Mouse (Mus musculus) cerebellum, postnatal 4 days (tissue): ENCODE results near the gene Sema3a.
"Not testable (repeated sequence)": the region's sequence is repeated elsewhere in the genome, so short reads cannot be mapped to it uniquely, and the experiment has no call there.

ENCODE experiments used
- DNase-seq, 2 experiments: peaks; one replicate each; pipeline ENCODE4 v3.0.0; 2022; ENCODE audit warnings: low spot score in 2 of 2, mixed read lengths in 1 of 2

The Sema3a gene

DNA sequence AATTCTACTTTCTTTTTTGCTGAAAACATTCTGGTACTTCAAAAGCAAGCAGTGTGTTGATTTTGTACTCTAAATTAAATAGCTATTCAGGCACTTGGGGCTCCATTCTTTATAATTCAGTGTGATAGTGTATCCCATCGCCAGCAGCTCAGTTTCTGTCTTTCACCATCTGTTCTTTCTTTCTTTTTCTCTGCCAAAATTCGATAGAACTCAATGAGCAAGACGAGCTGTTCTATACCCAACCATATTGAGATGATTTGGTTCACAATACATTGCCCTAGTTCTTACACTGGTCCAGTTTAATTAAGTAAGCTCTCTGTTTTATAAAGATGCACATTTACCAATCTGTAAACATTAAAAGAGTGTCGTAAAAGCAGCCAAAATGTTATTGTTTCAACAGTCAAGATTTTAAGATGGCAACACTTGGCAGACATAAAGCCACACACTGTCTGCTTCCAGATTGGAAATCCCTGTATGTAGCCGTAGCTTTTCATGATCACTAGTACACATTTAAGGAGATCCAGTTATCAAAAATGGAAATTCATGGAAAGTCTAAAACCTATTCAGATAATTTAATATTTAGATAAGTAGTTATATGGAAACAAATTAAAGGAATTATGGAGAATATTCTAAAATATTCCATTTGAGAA lies 296.2 kb downstream of the Sema3a start:
- no peak for DNase-seq

GRCm38 (mm10) chr5:13428702-13429101 lies 303.5 kb downstream of the Sema3a start:
- DNase-seq = no peak

DNA sequence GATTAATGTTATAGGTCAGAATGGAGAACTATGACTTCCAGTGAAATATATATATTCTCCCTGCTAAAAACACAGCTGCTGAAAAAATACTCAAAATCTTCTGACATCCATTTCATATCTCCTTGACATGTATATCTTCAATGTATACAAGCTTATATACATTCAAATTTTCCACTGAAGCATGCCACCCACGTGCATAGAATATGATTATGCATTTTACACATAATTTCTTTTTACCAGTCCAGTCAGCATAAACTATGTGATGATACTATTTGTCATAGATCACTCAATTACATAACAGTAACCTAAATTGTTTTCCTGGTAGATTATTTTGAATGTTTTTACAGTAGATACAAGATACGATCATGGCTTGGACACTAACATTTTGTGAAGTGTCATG lies 306.6 kb downstream of the Sema3a start:
- DNase-seq = no peak

- no peak for DNase-seq
These were observed 307.4 kb downstream of the Sema3a start for GRCm38 (mm10) chr5:13432574-13432973.

DNA sequence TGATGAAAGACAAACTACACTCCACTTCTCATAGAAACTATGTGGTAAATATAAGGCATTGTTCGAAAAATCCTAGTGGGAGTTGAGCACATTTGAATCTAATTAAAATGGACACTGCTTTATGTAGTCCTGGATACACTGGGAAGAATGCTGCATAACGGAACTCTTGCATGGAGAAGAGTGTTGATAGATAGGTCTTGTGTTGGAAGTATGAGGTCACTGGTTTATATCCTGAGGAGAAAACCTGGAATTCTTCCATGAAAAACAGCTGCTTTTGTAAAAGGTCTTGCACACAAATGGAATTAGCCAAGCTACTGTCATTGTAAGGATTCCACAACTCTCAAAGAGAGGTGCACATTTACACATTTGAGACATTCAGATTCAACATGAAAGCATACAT lies 308.1 kb downstream of the Sema3a start:
- DNase-seq = no peak

GRCm38 (mm10) chr5:13441112-13441511 lies 315.9 kb downstream of the Sema3a start:
- no peak for DNase-seq

DNA sequence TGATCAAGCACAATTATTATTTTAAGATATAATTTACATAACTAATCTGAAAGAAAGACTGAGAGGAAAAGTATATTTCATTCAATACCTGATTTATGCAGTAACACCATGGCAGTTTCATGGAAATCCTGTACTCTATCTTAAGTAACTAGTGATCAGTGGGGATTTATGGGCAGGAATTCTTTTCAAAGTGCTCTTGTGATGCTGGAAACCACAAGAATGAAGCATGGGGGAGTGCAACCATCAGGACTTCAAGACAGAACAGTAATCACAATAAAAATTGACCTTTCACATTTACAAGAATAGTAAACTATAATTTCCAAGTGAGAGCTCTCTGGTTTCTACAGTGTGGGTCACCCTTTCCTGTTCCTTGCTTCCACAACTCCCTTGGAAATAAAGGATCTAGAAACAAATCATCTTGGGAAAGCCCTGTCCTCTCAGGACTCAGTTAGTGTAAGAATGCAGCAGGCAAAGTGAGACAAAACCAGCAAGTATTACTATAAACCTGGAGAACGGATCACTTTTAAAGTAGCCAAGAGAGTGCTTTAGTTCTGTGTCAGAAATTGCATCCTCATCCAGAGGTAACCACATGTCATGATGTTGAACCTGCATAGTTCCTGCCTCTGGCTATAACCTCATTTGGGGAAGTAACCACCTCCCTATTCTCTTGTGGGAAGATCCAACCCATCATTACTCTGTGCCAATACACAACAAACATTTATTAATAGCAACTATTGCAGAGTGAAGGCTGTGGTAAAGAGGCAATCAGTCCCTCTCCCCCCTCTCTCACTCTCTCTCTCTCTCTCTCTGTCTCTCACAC lies 335.2 kb downstream of the Sema3a start:
- DNase-seq = no peak

GRCm38 (mm10) chr5:13468856-13469255 lies 343.6 kb downstream of the Sema3a start:
- DNase-seq = peak in 1 of 2 experiments; percentile 3

DNA sequence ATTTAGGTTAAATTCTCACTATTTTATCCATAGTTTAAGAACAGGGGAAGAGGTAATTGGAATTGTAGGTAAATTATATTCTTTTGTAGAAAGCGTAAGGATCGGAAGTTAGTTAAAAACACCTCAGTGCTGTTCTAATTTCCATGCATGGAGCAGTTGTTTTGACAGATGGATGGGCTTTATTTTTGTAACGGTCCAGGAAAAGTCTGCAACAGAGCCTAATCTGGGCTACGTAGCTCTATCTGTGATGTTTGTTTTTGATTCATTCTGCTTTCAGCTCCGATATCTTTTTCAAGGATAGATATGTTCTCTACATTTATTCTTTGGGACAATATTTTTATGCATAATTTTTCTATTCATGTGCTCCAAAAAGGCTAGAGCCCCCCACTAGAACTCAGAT lies 344.2 kb downstream of the Sema3a start:
- DNase-seq = no peak

- no peak for DNase-seq
These were observed 345.1 kb downstream of the Sema3a start for GRCm38 (mm10) chr5:13470057-13470905.

- no peak for DNase-seq
These were observed 352.4 kb downstream of the Sema3a start for GRCm38 (mm10) chr5:13477653-13478052.

DNA sequence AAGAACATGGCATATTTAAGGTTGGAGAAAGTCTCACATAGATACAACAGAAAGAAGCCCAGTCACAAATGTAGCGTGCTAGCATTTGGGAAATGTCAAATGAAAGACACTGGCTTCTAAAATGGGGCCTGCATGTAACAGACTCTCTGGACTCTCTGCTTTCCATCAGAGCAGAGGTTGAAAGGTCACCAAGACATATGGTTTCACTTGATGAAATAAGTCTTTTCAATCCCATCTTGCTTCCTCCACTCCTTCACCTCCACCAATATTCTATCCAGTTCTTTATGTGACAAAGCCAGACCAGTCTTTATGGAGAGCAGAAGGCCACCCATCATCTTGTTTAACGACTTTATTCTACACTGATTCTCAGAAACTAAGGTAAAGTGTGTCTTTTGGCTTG lies 363.5 kb downstream of the Sema3a start:
- no peak for DNase-seq

- not testable (repeated sequence) for DNase-seq
These were observed 370.8 kb downstream of the Sema3a start for GRCm38 (mm10) chr5:13495967-13496366.

DNA sequence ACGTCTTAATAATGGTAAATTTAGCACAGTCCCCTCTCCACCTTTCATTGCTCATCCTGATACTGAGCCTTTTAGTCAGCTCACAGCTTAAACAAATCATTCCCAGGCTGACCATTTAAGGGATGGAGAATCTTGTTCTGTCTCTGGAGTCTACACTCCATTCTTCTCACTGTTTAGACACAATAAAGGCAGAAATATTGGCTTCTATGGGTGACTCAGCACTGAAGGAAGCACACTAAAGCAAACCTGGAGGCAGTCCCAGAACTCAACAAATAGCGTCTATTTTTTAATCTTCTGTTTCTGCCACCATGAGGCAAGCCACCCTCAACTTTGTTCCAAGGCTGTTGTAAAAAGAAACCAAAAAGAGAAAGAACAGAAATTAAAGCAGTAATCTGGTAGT lies 374.6 kb downstream of the Sema3a start:
- DNase-seq = no peak

- DNase-seq = no peak
These were observed 380.8 kb downstream of the Sema3a start for GRCm38 (mm10) chr5:13505839-13506499.

DNA sequence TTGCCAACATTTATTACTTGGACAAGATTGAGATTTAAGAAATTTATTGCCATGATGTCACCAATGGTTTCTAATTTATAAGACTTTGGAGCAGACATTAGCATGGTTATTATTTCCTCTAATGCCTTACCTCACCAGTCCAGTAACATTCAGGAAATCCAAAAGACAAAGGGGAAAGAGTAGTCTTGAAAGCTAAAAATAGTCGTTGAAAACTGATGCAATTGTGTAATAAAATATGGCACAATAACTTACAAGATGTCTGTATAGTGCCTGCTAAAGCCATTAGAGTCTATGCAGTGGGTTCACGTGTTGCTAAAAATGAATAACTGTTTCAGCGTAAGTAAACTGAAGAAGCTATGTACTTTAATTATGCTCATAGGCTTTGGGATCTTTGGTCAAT lies 383.9 kb downstream of the Sema3a start:
- DNase-seq = no peak

DNA sequence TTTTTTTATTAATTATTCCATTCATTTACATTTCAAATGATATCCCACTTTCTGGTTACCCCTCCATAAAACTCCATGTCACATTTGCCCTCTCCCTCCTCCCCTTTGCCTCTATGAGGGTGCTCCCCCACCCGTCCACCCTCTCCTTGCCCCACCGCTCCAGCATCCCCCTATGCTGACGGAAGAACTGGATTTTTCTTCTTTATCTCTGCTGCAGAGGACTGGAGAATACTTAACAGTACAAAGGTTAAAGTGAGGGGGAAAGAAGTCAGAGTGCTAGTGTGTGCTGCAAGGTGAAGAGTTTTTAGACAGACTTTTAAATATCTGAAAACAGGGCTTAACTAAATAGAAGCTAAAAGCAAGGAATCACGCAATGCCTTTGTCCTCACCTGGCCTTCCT lies 391.8 kb downstream of the Sema3a start:
- DNase-seq = no peak

- no peak for DNase-seq
These were observed 400.4 kb downstream of the Sema3a start for GRCm38 (mm10) chr5:13525597-13525996.

- DNase-seq = no peak
These were observed 401.8 kb downstream of the Sema3a start for GRCm38 (mm10) chr5:13527037-13527464.

DNA sequence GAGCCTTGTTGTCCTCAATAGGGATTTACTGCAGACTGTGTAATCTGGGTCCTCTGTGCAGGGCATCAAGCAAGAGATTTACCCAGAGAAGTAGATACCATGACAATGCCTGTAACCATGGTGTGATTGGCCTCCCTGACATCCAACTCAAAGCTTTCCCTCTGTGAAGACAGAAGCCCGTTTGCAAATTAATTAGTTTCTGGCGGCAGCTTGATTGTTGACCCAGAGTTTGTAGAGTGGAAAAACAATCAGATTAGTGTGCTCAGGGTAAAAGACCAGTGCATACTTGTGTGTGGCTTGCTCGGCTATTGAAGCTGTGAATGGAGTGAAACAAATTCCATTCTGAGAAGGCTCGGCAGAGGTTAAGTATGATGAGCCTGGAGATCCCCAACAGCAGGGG lies 404.0 kb downstream of the Sema3a start:
- no peak for DNase-seq

GRCm38 (mm10) chr5:13547472-13548209 lies 422.4 kb downstream of the Sema3a start:
- DNase-seq = no peak
